ENCODE assay signal across 12 mouse cellular contexts in genomic region chr13:115003444-115004053, GRCm38 (mm10).
DNase-seq lines count a peak whose midpoint lies in the region; ATAC-seq and TF ChIP-seq lines count a peak whose summit lies in the region.
"Had no signal": no experiment of that assay in that cellular context is flagged by ENCODE, and none has a peak within 500 bp of the region (broad histone marks: within the 10 kb centered on the region; RNA-seq: fewer than 3 reads in every experiment).

No protein-coding gene starts in this region.

- no peaks in the 10 kb centered on the region for H3K9me3 ChIP-seq in heart, embryonic 10.5 days
- H3K9me3 ChIP-seq in liver, embryonic 14.5 days (ENCODE audit: control insufficient read depth, low read length) = no peaks in the 10 kb centered on the region
- no peaks in the 10 kb centered on the region for H3K9me3 ChIP-seq in liver, embryonic 11.5 days (ENCODE audit: control insufficient read depth, low read length)
- no peaks in the 10 kb centered on the region for H3K9me3 ChIP-seq in limb, embryonic 13.5 days
- H3K9me3 ChIP-seq: hindbrain, embryonic 15.5 days had no signal

- no peak overlapping the region for H3K4me2 ChIP-seq in liver, embryonic 14.5 days (ENCODE audit: low read depth)
- H3K4me2 ChIP-seq in liver, embryonic 11.5 days = no peak overlapping the region
- H3K4me2 ChIP-seq in limb, embryonic 13.5 days (replicated peaks) = peak overlapping the region; percentile 17; the same call in 1 of the 2 replicates
- H3K4me2 ChIP-seq: hindbrain, embryonic 15.5 days had no signal

- H3K27ac ChIP-seq in heart, embryonic 10.5 days = peak overlapping the region; percentile 74
- no peak overlapping the region for H3K27ac ChIP-seq in liver, embryonic 14.5 days
- H3K27ac ChIP-seq in liver, embryonic 11.5 days (ENCODE audit: low read depth, low read length) = no peak overlapping the region
- no peak overlapping the region for H3K27ac ChIP-seq in limb, embryonic 13.5 days
- H3K27ac ChIP-seq: hindbrain, embryonic 15.5 days had no signal

- WGBS in heart, embryonic 10.5 days = 33% methylated on average over 7 of the region's 7 CpGs
- 32% methylated on average over 7 of the region's 7 CpGs for WGBS in liver, embryonic 14.5 days (ENCODE audit: insufficient replicate concordance)
- WGBS in liver, embryonic 11.5 days = 45% methylated on average over 7 of the region's 7 CpGs
- 26% methylated on average over 7 of the region's 7 CpGs for WGBS in limb, embryonic 13.5 days

- H3K36me3 ChIP-seq in heart, embryonic 10.5 days = peaks cover 9% of the 10 kb centered on the region; the same call in 1 of the 2 replicates
- H3K36me3 ChIP-seq in liver, embryonic 14.5 days (replicated peaks; ENCODE audit: control insufficient read depth, insufficient read depth, low read depth) = no peaks in the 10 kb centered on the region
- no peaks in the 10 kb centered on the region for H3K36me3 ChIP-seq in liver, embryonic 11.5 days (ENCODE audit: control insufficient read depth, insufficient read depth, low read length)
- no peaks in the 10 kb centered on the region; the same call in 1 of the 2 replicates for H3K36me3 ChIP-seq in limb, embryonic 13.5 days
- H3K36me3 ChIP-seq: hindbrain, embryonic 15.5 days had no signal

- TF ChIP-seq CTCF in liver, embryonic 14.5 days (IDR thresholded peaks at IDR 0.05; ENCODE audit: low read depth) = peak; percentile 21; the same call in 1 of the 2 replicates

- H3K4me3 ChIP-seq in heart, embryonic 10.5 days = no peak overlapping the region
- H3K4me3 ChIP-seq in liver, embryonic 14.5 days (ENCODE audit: insufficient read depth in 1 of 2, low read depth in 2 of 2, low read length in 2 of 2) = no peak overlapping the region
- no peak overlapping the region for H3K4me3 ChIP-seq in liver, embryonic 11.5 days (ENCODE audit: low read depth, low read length)
- H3K4me3 ChIP-seq in limb, embryonic 13.5 days = no peak overlapping the region
- H3K4me3 ChIP-seq: hindbrain, embryonic 15.5 days had no signal

- no peaks in the 10 kb centered on the region for H3K27me3 ChIP-seq in heart, embryonic 10.5 days (ENCODE audit: insufficient read depth, poor library complexity, severe bottlenecking)
- H3K27me3 ChIP-seq in liver, embryonic 14.5 days (ENCODE audit: control insufficient read depth, insufficient read depth, low read length) = no peaks in the 10 kb centered on the region
- H3K27me3 ChIP-seq in liver, embryonic 11.5 days (replicated peaks; ENCODE audit: control insufficient read depth, insufficient read depth, low read length) = no peaks in the 10 kb centered on the region
- no peaks in the 10 kb centered on the region for H3K27me3 ChIP-seq in limb, embryonic 13.5 days
- H3K27me3 ChIP-seq: hindbrain, embryonic 15.5 days had no signal

- H3K9ac ChIP-seq in liver, embryonic 14.5 days (replicated peaks) = no peak overlapping the region
- H3K9ac ChIP-seq in liver, embryonic 11.5 days (ENCODE audit: low read depth, low read length) = no peak overlapping the region
- no peak overlapping the region for H3K9ac ChIP-seq in limb, embryonic 13.5 days
- H3K9ac ChIP-seq: hindbrain, embryonic 15.5 days had no signal

- H3K4me1 ChIP-seq in heart, embryonic 10.5 days = peaks cover 44% of the 10 kb centered on the region
- no peaks in the 10 kb centered on the region for H3K4me1 ChIP-seq in liver, embryonic 14.5 days (replicated peaks; ENCODE audit: control insufficient read depth in 2 of 2, insufficient read depth in 2 of 2, low read length in 1 of 2)
- peaks cover 3% of the 10 kb centered on the region; the same call in 1 of the 2 replicates for H3K4me1 ChIP-seq in liver, embryonic 11.5 days (replicated peaks; ENCODE audit: control insufficient read depth, insufficient read depth, low read length)
- H3K4me1 ChIP-seq in limb, embryonic 13.5 days = peaks cover 7% of the 10 kb centered on the region

- no peak for DNase-seq in heart, embryonic 10.5 days (ENCODE audit: low spot score)
- DNase-seq in heart, adult 18-20 months = no peak
- no peak for DNase-seq in liver, embryonic 14.5 days (ENCODE audit: low read depth in 3 of 3, low spot score in 3 of 3)
- DNase-seq in liver, embryonic 11.5 days (ENCODE audit: low spot score) = no peak
- peak; percentile 27 for DNase-seq in embryo, embryonic 11 days
- no peak for DNase-seq in gastrocnemius, postnatal 25 days
- no peak for DNase-seq in gastrocnemius, postnatal 10 days
- DNase-seq: adrenal gland, postnatal 14 days; cerebellum, adult 18-20 months; retina, postnatal 1 day had no signal

- no peak for ATAC-seq in liver, embryonic 14.5 days (ENCODE audit: insufficient read depth)
- no peak; the same call in 1 of the 2 replicates for ATAC-seq in liver, embryonic 11.5 days (replicated peaks; ENCODE audit: low FRiP score)
- ATAC-seq in limb, embryonic 13.5 days (ENCODE audit: low FRiP score, low read depth) = peak; percentile 60; the same call in 1 of the 2 replicates

- TF ChIP-seq EP300 in liver, embryonic 14.5 days (IDR thresholded peaks at IDR 0.05; ENCODE audit: low read depth) = no peak
